Mouse (Mus musculus) lung, embryonic 14.5 days (tissue): Measurements from ENCODE around the gene Pcdh8. TPM values are rescaled to one million over a fixed set of nuclear protein-coding genes. Genes with fewer than 3 reads are reported as not detected.

Experiments used
- ATAC-seq: fragments of 200-750 bp; cut with Nextera tagmentation; 2 replicates; pipeline ENCODE4 v1.8.0; 2017; ENCODE audit warnings: mild to moderate bottlenecking, moderate TSS enrichment, moderate library complexity; ENCODE audit not compliant: insufficient read depth
- DNase-seq: peaks from one replicate; pipeline ENCODE4 v3.0.0-alpha.2; 2015
- H3K27ac ChIP-seq: fragments of 300-500 bp; sonication (generic); 2 replicates; pipeline ENCODE4 v1.5.1; 2014; ENCODE audit warnings: low read depth, mild to moderate bottlenecking, moderate library complexity
- H3K27me3 ChIP-seq: fragments of 300-500 bp; sonication (generic); 2 replicates; pipeline ENCODE4 v1.6.1; 2014; ENCODE audit warnings: low read length, control low read depth; ENCODE audit not compliant: insufficient read depth
- H3K36me3 ChIP-seq: fragments of 300-500 bp; sonication (generic); 2 replicates; pipeline ENCODE4 v1.6.1; 2014; ENCODE audit warnings: control low read depth; ENCODE audit not compliant: insufficient read depth
- H3K4me1 ChIP-seq: fragments of 300-500 bp; sonication (generic); 2 replicates; pipeline ENCODE4 v1.6.1; 2014; ENCODE audit warnings: antibody characterized with exemption, control low read depth; ENCODE audit not compliant: insufficient read depth
- H3K4me2 ChIP-seq: fragments of 300-500 bp; sonication (generic); 2 replicates; pipeline ENCODE4 v1.6.1; 2014; ENCODE audit warnings: mild to moderate bottlenecking
- H3K4me3 ChIP-seq: fragments of 300-500 bp; sonication (generic); 2 replicates; pipeline ENCODE4 v1.5.1; 2014; ENCODE audit warnings: low read depth, low read length
- H3K9ac ChIP-seq: fragments of 300-500 bp; sonication (generic); 2 replicates; pipeline ENCODE4 v1.6.1; 2014
- H3K9me3 ChIP-seq: fragments of 300-500 bp; sonication (generic); 2 replicates; pipeline ENCODE4 v1.6.1; 2016; ENCODE audit warnings: low read depth, low read length, control low read depth
- CTCF ChIP-seq: IDR thresholded peaks from 2 replicates; pipeline ENCODE4 v1.5.1; 2016; ENCODE audit warnings: antibody characterized with exemption, low read depth
- WGBS: fragments of 180-500 bp; shearing (Covaris S2); extraction: QIAGEN DNeasy Blood & Tissue Kit; methylation state at CpG from one replicate; pipeline ENCODE4 v1.1.7; 2014; 5-methylcytosine and 5-hydroxymethylcytosine counted together
- microRNA counts: library from miRNA; unstranded; fragments of <30 nt; microRNA quantifications from one replicate; lab custom pipeline; 2016
- microRNA-seq: library from miRNA; unstranded; fragments of <30 nt; microRNA quantifications from one replicate; pipeline ENCODE4, GENCODE M21; 2016; ENCODE audit warnings: borderline number of aligned reads
- polyA plus RNA-seq: library from polyadenylated mRNA; unstranded; fragments of >200 nt; fragmentation: Nextera tagmentation; extraction: Ambion mirVana; gene quantifications from 2 replicates; pipeline ENCODE4 v1.2.1, GENCODE M21; 2014

Gene Pcdh8
- polyA plus RNA-seq, 1 experiment from 2014 or later = 0.14 TPM

GRCm38 (mm10) chr14:79724002-79724681 is 47.0 kb downstream of the Pcdh8 start:
- ATAC-seq (no peak), DNase-seq (no peak)
- 69% methylated on average over 18 of the region's 18 CpGs for WGBS
- Histone ChIP-seq H3K27me3 (no peaks in the 10 kb centered on the region), H3K4me1 (peaks cover 3% of the 10 kb centered on the region; the same call in 1 of the 2 replicates), H3K27ac (no peak overlapping the region), H3K4me3 (no peak overlapping the region), H3K4me2 (no peak overlapping the region), H3K9ac (no peak overlapping the region), H3K9me3 (no peaks in the 10 kb centered on the region), H3K36me3 (no peaks in the 10 kb centered on the region)
- no peak for TF ChIP-seq CTCF

- no peak for TF ChIP-seq CTCF
- Histone ChIP-seq H3K9me3 (no peaks in the 10 kb centered on the region), H3K4me2 (no peak overlapping the region), H3K4me3 (no peak overlapping the region), H3K4me1 (peaks cover 3% of the 10 kb centered on the region; the same call in 1 of the 2 replicates), H3K36me3 (no peaks in the 10 kb centered on the region), H3K27me3 (no peaks in the 10 kb centered on the region), H3K27ac (no peak overlapping the region), H3K9ac (no peak overlapping the region)
- 35% methylated on average over 7 of the region's 7 CpGs for WGBS
- ATAC-seq (no peak), DNase-seq (no peak)
These were observed 48.9 kb downstream of the Pcdh8 start for GRCm38 (mm10) chr14:79722228-79722627.

MicroRNAs within 50 kb of the gene (microRNA counts, 519-probe panel; counts per million panel counts)
- 1,478 counts per million, percentile 9 among the panel's probes with 10 or more counts for microRNA mmu-miR-759 (lab: Ali Mortazavi, UCI)

Small RNA genes within 50 kb of the gene (microRNA-seq; reads per million reads assigned to microRNA genes)
- gene Mir759 = not detected

Other genes starting within 250 kb of the Pcdh8 start
- gene Sugt1, start 183.6 kb downstream of the Pcdh8 start, polyA plus RNA-seq = 128 and 129 TPM in 2 replicates
- 13.4 and 13.7 TPM in 2 replicates for gene Cnmd, start 109.1 kb downstream of the Pcdh8 start, polyA plus RNA-seq
- gene Olfm4, start 212.8 kb upstream of the Pcdh8 start, polyA plus RNA-seq = 0.82 and 1.4 TPM in 2 replicates